Mouse (Mus musculus) embryonic facial prominence, embryonic 14.5 days (tissue): Measurements from ENCODE around the gene Maz. TPM values are rescaled to one million over a fixed set of nuclear protein-coding genes. Genes with fewer than 3 reads are reported as not detected.

Experiments
- ATAC-seq: fragments of 200-750 bp; cut with Nextera tagmentation; 2 replicates; pipeline ENCODE4 v1.8.0; 2017; ENCODE audit warnings: low read depth, moderate number of reproducible peaks, moderate TSS enrichment
- DNase-seq: peaks from one replicate; pipeline ENCODE4 v3.0.0-alpha.2; 2015; ENCODE audit warnings: low spot score
- H3K27ac ChIP-seq: fragments of 300-500 bp; sonication (generic); replicated peaks from 2 replicates; pipeline ENCODE4 v1.5.1; 2014; ENCODE audit warnings: low read depth, mild to moderate bottlenecking, low read length, moderate library complexity
- H3K27me3 ChIP-seq: fragments of 300-500 bp; sonication (generic); replicated peaks from 2 replicates; pipeline ENCODE4 v1.6.1; 2014; ENCODE audit warnings: low read length; ENCODE audit not compliant: control insufficient read depth, insufficient read depth
- H3K36me3 ChIP-seq: fragments of 300-500 bp; sonication (generic); 2 replicates; pipeline ENCODE4 v1.6.1; 2014; ENCODE audit warnings: low read length, mixed read lengths; ENCODE audit not compliant: control insufficient read depth, insufficient read depth
- H3K4me1 ChIP-seq: fragments of 300-500 bp; sonication (generic); 2 replicates; pipeline ENCODE4 v1.6.1; 2014; ENCODE audit warnings: antibody characterized with exemption, low read length; ENCODE audit not compliant: control insufficient read depth, insufficient read depth
- H3K4me2 ChIP-seq: fragments of 300-500 bp; sonication (generic); 2 replicates; pipeline ENCODE4 v1.6.1; 2014; ENCODE audit warnings: low read depth, mild to moderate bottlenecking, low read length, moderate library complexity, mixed read lengths
- H3K4me3 ChIP-seq: fragments of 300-500 bp; sonication (generic); 2 replicates; pipeline ENCODE4 v1.5.1; 2014; ENCODE audit warnings: low read depth, mild to moderate bottlenecking, low read length
- H3K9ac ChIP-seq: fragments of 300-500 bp; sonication (generic); 2 replicates; pipeline ENCODE4 v1.6.1; 2014; ENCODE audit warnings: low read depth, mild to moderate bottlenecking, low read length, moderate library complexity, mixed read lengths
- H3K9me3 ChIP-seq: fragments of 300-500 bp; sonication (generic); 2 replicates; pipeline ENCODE4 v1.6.1; 2016; ENCODE audit warnings: low read length; ENCODE audit not compliant: control insufficient read depth
- WGBS: fragments of 180-500 bp; shearing (Covaris S2); extraction: QIAGEN DNeasy Blood & Tissue Kit; methylation state at CpG from one replicate; pipeline ENCODE4 v1.1.7; 2014; 5-methylcytosine and 5-hydroxymethylcytosine counted together
- polyA plus RNA-seq: library from polyadenylated mRNA; unstranded; fragments of >200 nt; fragmentation: Nextera tagmentation; extraction: Ambion mirVana; gene quantifications from 2 replicates; pipeline ENCODE4 v1.2.1, GENCODE M21; 2014

Maz gene
- polyA plus RNA-seq, 1 experiment from 2014 or later = 57.3 TPM

GRCm38 (mm10) chr7:127018416-127019305 is 8.2 kb downstream of the Maz start:
- Histone ChIP-seq H3K36me3 (peaks cover 40% of the 10 kb centered on the region), H3K4me3 (peak overlapping the region; percentile 73), H3K4me2 (peak overlapping the region; percentile 83), H3K9ac (peak overlapping the region; percentile 80), H3K27me3 (no peaks in the 10 kb centered on the region), H3K9me3 (no peaks in the 10 kb centered on the region), H3K4me1 (peaks cover 37% of the 10 kb centered on the region), H3K27ac (peak overlapping the region; percentile 77)
- WGBS = 57% methylated on average over 14 of the region's 15 CpGs
- DNase-seq (no peak), ATAC-seq (no peak)

GRCm38 (mm10) chr7:127017950-127018345 is 8.9 kb downstream of the Maz start:
- H3K27ac ChIP-seq = peak overlapping the region; percentile 77
- H3K4me3 ChIP-seq = peak overlapping the region; percentile 73
- no peak for ATAC-seq
- DNase-seq = no peak
- H3K9ac ChIP-seq = peak overlapping the region; percentile 80
- H3K9me3 ChIP-seq = no peaks in the 10 kb centered on the region
- H3K4me2 ChIP-seq = peak overlapping the region; percentile 83
- no peaks in the 10 kb centered on the region for H3K27me3 ChIP-seq
- H3K36me3 ChIP-seq = peaks cover 40% of the 10 kb centered on the region
- H3K4me1 ChIP-seq = peaks cover 30% of the 10 kb centered on the region
- 50% methylated on average over 6 of the region's 6 CpGs for WGBS

- Histone ChIP-seq H3K4me3 (peak within 1 kb of the TSS; percentile 73), H3K4me2 (peak within 1 kb of the TSS; percentile 83), H3K36me3 (peaks cover 40% of the 10 kb centered on the region), H3K4me1 (peaks cover 29% of the 10 kb centered on the region), H3K27ac (peak within 1 kb of the TSS; percentile 92), H3K9me3 (no peaks in the 10 kb centered on the region), H3K27me3 (no peaks in the 10 kb centered on the region), H3K9ac (peak within 1 kb of the TSS; percentile 80)
- DNase-seq (peak; percentile 100), ATAC-seq (peak; percentile 89)
- 4% methylated on average over 36 of the region's 39 CpGs for WGBS
Measured at GRCm38 (mm10) chr7:127016971-127017949, 9.6 kb downstream of the Maz start, which contains the start of gene Pagr1a. Gene Pagr1a, minus strand, starts transcription at chr7:127017352.

DNA sequence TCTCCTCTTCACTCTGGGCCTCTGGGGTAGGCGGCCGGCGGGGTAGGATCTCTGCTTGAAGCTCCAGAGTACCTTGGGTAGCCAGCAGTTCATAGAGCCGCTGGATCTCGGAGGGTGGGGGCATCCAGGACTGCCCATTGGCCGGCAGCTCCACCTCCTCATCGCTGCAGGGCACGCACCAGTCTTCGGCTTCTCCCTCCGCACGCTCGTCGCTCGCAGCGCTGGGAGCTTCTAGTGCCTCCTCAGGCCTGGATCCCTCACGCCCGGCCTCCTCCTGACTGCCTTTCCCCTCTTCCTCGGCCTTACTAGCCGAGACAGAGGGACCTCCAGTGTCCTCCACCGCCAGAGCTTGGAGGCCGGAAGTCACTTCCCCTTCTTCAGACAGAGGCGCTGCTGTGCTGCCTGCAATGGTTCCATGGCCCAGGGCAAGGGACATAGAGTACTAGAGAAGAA is 10.3 kb downstream of the Maz start:
- WGBS = under 1% methylated on average over 22 of the region's 22 CpGs
- DNase-seq (no peak), ATAC-seq (peak; percentile 26)
- H3K4me3 ChIP-seq = peak overlapping the region; percentile 73
- peak overlapping the region; percentile 80 for H3K9ac ChIP-seq
- H3K36me3 ChIP-seq = peaks cover 40% of the 10 kb centered on the region
- peaks cover 29% of the 10 kb centered on the region for H3K4me1 ChIP-seq
- H3K27ac ChIP-seq = peak overlapping the region; percentile 92
- H3K27me3 ChIP-seq = no peaks in the 10 kb centered on the region
- H3K4me2 ChIP-seq = peak overlapping the region; percentile 83
- H3K9me3 ChIP-seq = no peaks in the 10 kb centered on the region

- Histone ChIP-seq H3K4me2 (peak within 1 kb of the TSS; percentile 83), H3K27ac (peak within 1 kb of the TSS; percentile 92), H3K36me3 (peaks cover 40% of the 10 kb centered on the region), H3K4me1 (peaks cover 29% of the 10 kb centered on the region), H3K4me3 (peak within 1 kb of the TSS; percentile 73), H3K9ac (peak within 1 kb of the TSS; percentile 80), H3K27me3 (no peaks in the 10 kb centered on the region), H3K9me3 (no peaks in the 10 kb centered on the region)
- ATAC-seq (no peak), DNase-seq (no peak)
Measured at GRCm38 (mm10) chr7:127016481-127016485, 10.6 kb downstream of the Maz start, which contains the start of gene Pagr1b. Gene Pagr1b, minus strand, starts transcription at chr7:127016484.

DNA sequence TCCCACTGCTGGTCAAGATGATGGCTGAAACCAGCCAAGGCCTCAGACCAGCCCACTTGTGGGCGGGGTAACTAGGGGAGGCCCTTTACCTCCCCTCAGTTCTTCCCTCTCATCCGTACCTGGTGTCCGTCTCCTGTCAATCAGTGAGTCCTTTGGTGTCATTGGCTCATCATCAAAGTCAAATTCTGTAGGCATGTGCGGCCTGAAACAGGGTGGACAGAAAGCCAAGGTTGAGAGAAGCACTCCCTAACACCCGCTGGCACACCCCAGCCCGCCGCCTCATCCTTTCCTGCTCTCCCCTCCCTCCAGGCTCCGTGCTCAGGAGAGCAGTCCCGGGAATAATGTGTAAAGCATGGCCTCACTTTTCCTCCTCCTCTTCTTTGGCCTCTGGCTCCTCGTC is 10.8 kb downstream of the Maz start:
- WGBS = 3% methylated on average over 10 of the region's 10 CpGs

GRCm38 (mm10) chr7:127014993-127015392 is 11.8 kb downstream of the Maz start:
- H3K9me3 ChIP-seq = no peaks in the 10 kb centered on the region
- peaks cover 40% of the 10 kb centered on the region for H3K36me3 ChIP-seq
- no peak overlapping the region for H3K27ac ChIP-seq
- peak overlapping the region; percentile 48; the same call in 1 of the 2 replicates for H3K4me2 ChIP-seq
- DNase-seq = no peak
- H3K9ac ChIP-seq = peak overlapping the region; percentile 80; the same call in 1 of the 2 replicates
- H3K4me1 ChIP-seq = peaks cover 26% of the 10 kb centered on the region
- no peak overlapping the region for H3K4me3 ChIP-seq
- ATAC-seq = no peak
- WGBS = 90% methylated on average over 12 of the region's 12 CpGs
- H3K27me3 ChIP-seq = no peaks in the 10 kb centered on the region

More for the DNA sequence above, 10.8 kb downstream of the Maz start:
- Histone ChIP-seq H3K27ac (peak overlapping the region; percentile 92), H3K27me3 (no peaks in the 10 kb centered on the region), H3K4me2 (peak overlapping the region; percentile 83), H3K36me3 (peaks cover 40% of the 10 kb centered on the region), H3K9me3 (no peaks in the 10 kb centered on the region), H3K4me1 (peaks cover 29% of the 10 kb centered on the region), H3K9ac (peak overlapping the region; percentile 80), H3K4me3 (peak overlapping the region; percentile 73)
- DNase-seq (peak; percentile 69), ATAC-seq (no peak)

- H3K36me3 ChIP-seq = peaks cover 40% of the 10 kb centered on the region
- H3K27ac ChIP-seq = no peak within 1 kb of the TSS; the same call in 1 of the 2 replicates
- H3K4me1 ChIP-seq = peaks cover 21% of the 10 kb centered on the region
- DNase-seq = peak; percentile 38
- H3K4me2 ChIP-seq = peak within 1 kb of the TSS; percentile 83
- WGBS = 49% methylated on average over 11 of the region's 11 CpGs
- peak within 1 kb of the TSS; percentile 73 for H3K4me3 ChIP-seq
- H3K9ac ChIP-seq = peak within 1 kb of the TSS; percentile 80; the same call in 1 of the 2 replicates
- H3K27me3 ChIP-seq = no peaks in the 10 kb centered on the region
- ATAC-seq = no peak
- H3K9me3 ChIP-seq = no peaks in the 10 kb centered on the region
Measured at GRCm38 (mm10) chr7:127014320-127014719, 12.5 kb downstream of the Maz start, which contains the start of gene Mvp. Gene Mvp, minus strand, starts transcription at chr7:127014621.
